Mouse (Mus musculus) CH12.LX (cell line): ENCODE measurements at regions not wholly inside any gene's neighbourhood (a gene's known extent, or its start where the extent isn't known, plus 50 kb on each side); places are given as distances from the start of the nearest gene placed in this dataset.

Experiments used
- DNase-seq: peaks from one replicate; pipeline ENCODE4 v3.0.0-alpha.2; 2013; ENCODE audit errors: extremely low read depth
- H3K27ac ChIP-seq: 2 replicates; pipeline ENCODE4 v1.5.1; 2012; ENCODE audit warnings: low read depth, mild to moderate bottlenecking, control low read depth, moderate library complexity; ENCODE audit not compliant: insufficient read depth
- H3K27me3 ChIP-seq: replicated peaks from 2 replicates; pipeline ENCODE3; 2012; ENCODE audit warnings: inconsistent platforms
- H3K36me3 ChIP-seq, 2 experiments: replicated peaks in 1 of 2; 2 replicates each; pipeline versions ENCODE3 to v1.6.1; 2012; ENCODE audit warnings: inconsistent platforms in 1 of 2, low read length in 1 of 2, mild to moderate bottlenecking in 1 of 2, mixed read lengths in 1 of 2, moderate library complexity in 1 of 2; ENCODE audit not compliant: control insufficient read depth in 1 of 2, insufficient read depth in 1 of 2
- H3K4me1 ChIP-seq, 2 experiments: 2 replicates each; pipeline ENCODE4 v1.6.1; 2012; ENCODE audit warnings: inconsistent platforms in 1 of 2, moderate library complexity in 1 of 2; ENCODE audit not compliant: insufficient read depth in 2 of 2, control insufficient read depth in 1 of 2
- H3K4me2 ChIP-seq: 2 replicates; pipeline ENCODE4 v1.6.1; 2012; ENCODE audit warnings: low read depth, mild to moderate bottlenecking, control low read depth; ENCODE audit not compliant: poor library complexity, insufficient read depth, severe bottlenecking
- H3K4me3 ChIP-seq, 3 experiments: fragments of 150-350 bp in 1 of 3; sonication (generic) in 1 of 3; replicated peaks in 1 of 3; 2 replicates each; pipeline versions ENCODE3 to v1.5.1; 2011 to 2012; ENCODE audit warnings: low read depth in 2 of 3, low read length in 2 of 3, mild to moderate bottlenecking in 2 of 3, moderate library complexity in 2 of 3, control low read depth in 1 of 3, improper control_type of control experiment in 1 of 3, inconsistent platforms in 1 of 3, mixed read lengths in 1 of 3; ENCODE audit not compliant: poor library complexity in 1 of 3
- H3K79me2 ChIP-seq: replicated peaks from 2 replicates; pipeline ENCODE4 v1.6.1; 2012; ENCODE audit warnings: mild to moderate bottlenecking, moderate library complexity; ENCODE audit not compliant: control insufficient read depth, poor library complexity, insufficient read depth, severe bottlenecking; ENCODE audit errors: extremely low read depth
- H3K9ac ChIP-seq: 2 replicates; pipeline ENCODE4 v1.6.1; 2012; ENCODE audit warnings: low read depth, mild to moderate bottlenecking, control low read depth, moderate library complexity; ENCODE audit not compliant: insufficient read depth
- H3K9me3 ChIP-seq: replicated peaks from 2 replicates; pipeline ENCODE3; 2012; ENCODE audit warnings: low read length, inconsistent platforms, mixed read lengths
- CHD1 ChIP-seq: IDR thresholded peaks from 2 replicates; pipeline ENCODE4 v1.6.1; 2012; ENCODE audit warnings: low read depth, low read length, improper control_type of control experiment, inconsistent platforms
- CHD2 ChIP-seq: IDR thresholded peaks from 2 replicates; pipeline ENCODE4 v1.6.1; 2011; ENCODE audit warnings: low read length, improper control_type of control experiment
- CTCF ChIP-seq, 2 experiments: IDR thresholded peaks in 1 of 2; conservative IDR thresholded peaks in 1 of 2; 2 replicates each; pipeline ENCODE4 v1.5.1; 2011 to 2012; ENCODE audit warnings: low read depth in 2 of 2, low read length in 2 of 2, improper control_type of control experiment in 1 of 2, inconsistent platforms in 1 of 2, mild to moderate bottlenecking in 1 of 2, moderate library complexity in 1 of 2
- E2F4 ChIP-seq: IDR thresholded peaks from 2 replicates; pipeline ENCODE4 v1.6.1; 2011; ENCODE audit warnings: low read depth, low read length, improper control_type of control experiment; ENCODE audit not compliant: insufficient replicate concordance
- ELF1 ChIP-seq: IDR thresholded peaks from 2 replicates; pipeline ENCODE4 v1.6.1; 2014; ENCODE audit warnings: low read depth, mild to moderate bottlenecking, inconsistent platforms, low read length, improper control_type of control experiment
- EP300 ChIP-seq: IDR thresholded peaks from 2 replicates; pipeline ENCODE4 v1.6.1; 2011; ENCODE audit warnings: low read length, improper control_type of control experiment
- IRF4 ChIP-seq: IDR thresholded peaks from 2 replicates; pipeline ENCODE4 v1.6.1; 2014; ENCODE audit warnings: low read depth, mild to moderate bottlenecking, inconsistent platforms, low read length, improper control_type of control experiment
- JUN ChIP-seq: IDR thresholded peaks from 2 replicates; pipeline ENCODE4 v1.6.1; 2011; ENCODE audit warnings: low read depth, mild to moderate bottlenecking, low read length, improper control_type of control experiment, moderate library complexity; ENCODE audit not compliant: insufficient read depth
- JUND ChIP-seq: conservative IDR thresholded peaks from 2 replicates; pipeline ENCODE4 v1.6.1; 2011; ENCODE audit warnings: low read depth, low read length, improper control_type of control experiment
- KAT2A ChIP-seq: IDR thresholded peaks from 2 replicates; pipeline ENCODE4 v1.6.1; 2012; ENCODE audit warnings: low read length, improper control_type of control experiment, inconsistent platforms; ENCODE audit not compliant: insufficient replicate concordance
- MAFK ChIP-seq: IDR thresholded peaks from 2 replicates; pipeline ENCODE4 v1.6.1; 2011; ENCODE audit warnings: low read length, improper control_type of control experiment; ENCODE audit not compliant: insufficient replicate concordance
- MAX ChIP-seq: IDR thresholded peaks from 2 replicates; pipeline ENCODE4 v1.6.1; 2011; ENCODE audit warnings: low read length, improper control_type of control experiment
- MAZ ChIP-seq: IDR thresholded peaks from 2 replicates; pipeline ENCODE4 v1.6.1; 2012; ENCODE audit warnings: low read depth, mild to moderate bottlenecking, inconsistent platforms, low read length, improper control_type of control experiment, moderate library complexity
- MEF2A ChIP-seq: IDR thresholded peaks from 2 replicates; pipeline ENCODE4 v1.6.1; 2014; ENCODE audit warnings: low read depth, mild to moderate bottlenecking, inconsistent platforms, low read length, improper control_type of control experiment, borderline replicate concordance
- MYC ChIP-seq: IDR thresholded peaks from 2 replicates; pipeline ENCODE4 v1.6.1; 2011; ENCODE audit warnings: low read depth, mild to moderate bottlenecking, improper control_type of control experiment, low read length
- NRF1 ChIP-seq: IDR thresholded peaks from 2 replicates; pipeline ENCODE4 v1.6.1; 2014; ENCODE audit warnings: low read depth, mild to moderate bottlenecking, inconsistent platforms, low read length, improper control_type of control experiment, moderate library complexity
- PAX5 ChIP-seq: IDR thresholded peaks from 2 replicates; pipeline ENCODE4 v1.6.1; 2012; ENCODE audit warnings: low read length, inconsistent platforms, mixed read lengths
- POLR2A ChIP-seq: IDR thresholded peaks from 2 replicates; pipeline ENCODE4 v1.6.1; 2011; ENCODE audit warnings: low read depth, mild to moderate bottlenecking, improper control_type of control experiment, low read length
- POLR2AphosphoS2 ChIP-seq: IDR thresholded peaks from 2 replicates; pipeline ENCODE4 v1.6.1; 2011; ENCODE audit warnings: low read depth, low read length, improper control_type of control experiment
- RCOR1 ChIP-seq: conservative IDR thresholded peaks from 2 replicates; pipeline ENCODE4 v1.6.1; 2012; ENCODE audit warnings: low read depth, mild to moderate bottlenecking, inconsistent platforms, low read length, improper control_type of control experiment
- SMC3 ChIP-seq: IDR thresholded peaks from 2 replicates; pipeline ENCODE4 v1.6.1; 2011; ENCODE audit warnings: low read depth, low read length, improper control_type of control experiment
- TBP ChIP-seq: conservative IDR thresholded peaks from 2 replicates; pipeline ENCODE4 v1.6.1; 2011; ENCODE audit warnings: low read depth, low read length, improper control_type of control experiment
- USF1 ChIP-seq: IDR thresholded peaks from 2 replicates; pipeline ENCODE4 v1.6.1; 2014; ENCODE audit warnings: low read depth, mild to moderate bottlenecking, inconsistent platforms, low read length, improper control_type of control experiment
- USF2 ChIP-seq: conservative IDR thresholded peaks from 2 replicates; pipeline ENCODE4 v1.6.1; 2011; ENCODE audit warnings: low read depth, low read length, improper control_type of control experiment
- ZC3H11A ChIP-seq: IDR thresholded peaks from 2 replicates; pipeline ENCODE4 v1.6.1; 2012; ENCODE audit warnings: low read depth, mild to moderate bottlenecking, inconsistent platforms, low read length, improper control_type of control experiment
- ZKSCAN1 ChIP-seq: IDR thresholded peaks from 2 replicates; pipeline ENCODE4 v1.6.1; 2012; ENCODE audit warnings: low read depth, inconsistent platforms, low read length, improper control_type of control experiment, borderline replicate concordance
- ZNF384 ChIP-seq: IDR thresholded peaks from 2 replicates; pipeline ENCODE4 v1.6.1; 2012; ENCODE audit warnings: low read depth, low read length, improper control_type of control experiment, inconsistent platforms
- dilution Hi-C: fragments of 300-500 bp; cut with MboI; formaldehyde crosslinking; loops from 2 replicates; pipeline ENCODE4 v1.14.3; 2020; ENCODE audit warnings: low sequenced_read_pairs; ENCODE audit not compliant: extremely low pct_unique_long_range_greater_than_20kb, extremely low pct_ligation_motif_present
- in situ Hi-C: fragments of 300-500 bp; cut with MboI; formaldehyde crosslinking; loops from 3 replicates; pipeline ENCODE4 v1.14.3; 2019; ENCODE audit warnings: low sequenced_read_pairs, low pct_ligation_motif_present, low pct_unique_long_range_greater_than_20kb, mixed read lengths

- H3K9ac ChIP-seq = no peak overlapping the region
- no peak overlapping the region for H3K27ac ChIP-seq
- H3K9me3 ChIP-seq = peaks cover 32% of the 10 kb centered on the region
- DNase-seq = no peak
- no peak overlapping the region for H3K4me3 ChIP-seq
- H3K27me3 ChIP-seq = no peaks in the 10 kb centered on the region
- in situ Hi-C loops = no loop called here
- no peak overlapping the region for H3K4me2 ChIP-seq
- dilution Hi-C loops = no loop called here
- no peaks in the 10 kb centered on the region for H3K36me3 ChIP-seq
- no peak for TF ChIP-seq NRF1
- no peak for TF ChIP-seq PAX5
- no peak for TF ChIP-seq EP300
- TF ChIP-seq ELF1 = no peak
- TF ChIP-seq KAT2A = no peak
- no peak for TF ChIP-seq TBP
- no peak for TF ChIP-seq ZC3H11A
- TF ChIP-seq RCOR1 = no peak
- no peak for TF ChIP-seq ZNF384
- no peak for TF ChIP-seq JUND
- TF ChIP-seq MAFK = no peak
- TF ChIP-seq IRF4 = no peak
- no peak for TF ChIP-seq MYC
- TF ChIP-seq POLR2A = no peak
- no peak for TF ChIP-seq POLR2AphosphoS2
- TF ChIP-seq USF1 = no peak
- no peak for TF ChIP-seq CHD1
- no peak for TF ChIP-seq ZKSCAN1
- no peak for TF ChIP-seq CTCF (conservative IDR thresholded peaks at IDR 0.05 in 1 of 2, IDR thresholded peaks at IDR 0.05 in 1 of 2; ENCODE audit: low read depth in 2 of 2, low read length in 2 of 2)
- H3K4me1 ChIP-seq = no peaks in the 10 kb centered on the region
- no peaks in the 10 kb centered on the region for H3K79me2 ChIP-seq
These were observed 58.7 kb upstream of the Mme start for GRCm38 (mm10) chr3:63182411-63183166.

- Histone ChIP-seq H3K79me2 (no peaks in the 10 kb centered on the region), H3K4me2 (no peak overlapping the region), H3K9ac (no peak overlapping the region), H3K4me3 (no peak overlapping the region), H3K9me3 (peaks cover 34% of the 10 kb centered on the region), H3K4me1 (no peaks in the 10 kb centered on the region), H3K27ac (no peak overlapping the region), H3K27me3 (no peaks in the 10 kb centered on the region), H3K36me3 (no peaks in the 10 kb centered on the region)
- no peak for TF ChIP-seq MEF2A
- TF ChIP-seq POLR2A = no peak
- no peak for TF ChIP-seq ZNF384
- no peak for TF ChIP-seq E2F4
- no peak for TF ChIP-seq MAFK
- TF ChIP-seq MAZ = no peak
- no peak for TF ChIP-seq SMC3
- TF ChIP-seq JUN = no peak
- no peak for TF ChIP-seq USF2
- TF ChIP-seq EP300 = no peak
- TF ChIP-seq MAX = no peak
- no peak for TF ChIP-seq KAT2A
- no peak for TF ChIP-seq CHD2
- in situ Hi-C loops (no loop called here), dilution Hi-C loops (no loop called here)
- DNase-seq = no peak
These were observed 53.4 kb upstream of the Mme start for GRCm38 (mm10) chr3:63187836-63188440.
